Mouse (Mus musculus) intestine, postnatal 0 days (tissue): ENCODE data around the gene Il6ra. TPM values are rescaled to one million over a fixed set of nuclear protein-coding genes. Genes with fewer than 3 reads are reported as not detected.

ENCODE experiments used
- ATAC-seq: fragments of 200-750 bp; cut with Nextera tagmentation; 2 replicates; pipeline ENCODE4 v1.8.0; 2017; ENCODE audit warnings: mild to moderate bottlenecking, moderate TSS enrichment, moderate library complexity
- H3K27ac ChIP-seq: fragments of 300-500 bp; sonication (generic); 2 replicates; pipeline ENCODE4 v1.5.1; 2014; ENCODE audit warnings: mild to moderate bottlenecking, low read depth, low read length, moderate library complexity
- H3K27me3 ChIP-seq: fragments of 300-500 bp; sonication (generic); replicated peaks from 2 replicates; pipeline ENCODE4 v1.6.1; 2014; ENCODE audit warnings: low read length, mixed read lengths; ENCODE audit not compliant: control insufficient read depth, insufficient read depth
- H3K36me3 ChIP-seq: fragments of 300-500 bp; sonication (generic); 2 replicates; pipeline ENCODE4 v1.6.1; 2014; ENCODE audit warnings: mild to moderate bottlenecking, moderate library complexity; ENCODE audit not compliant: control insufficient read depth, insufficient read depth
- H3K4me1 ChIP-seq: fragments of 300-500 bp; sonication (generic); replicated peaks from 2 replicates; pipeline ENCODE4 v1.6.1; 2014; ENCODE audit warnings: antibody characterized with exemption, low read length, mixed read lengths; ENCODE audit not compliant: control insufficient read depth, insufficient read depth
- H3K4me2 ChIP-seq: fragments of 300-500 bp; sonication (generic); replicated peaks from 2 replicates; pipeline ENCODE4 v1.6.1; 2014; ENCODE audit warnings: low read depth, mild to moderate bottlenecking, moderate library complexity
- H3K4me3 ChIP-seq: fragments of 300-500 bp; sonication (generic); 2 replicates; pipeline ENCODE4 v1.5.1; 2014; ENCODE audit warnings: low read depth, low read length
- H3K9ac ChIP-seq: fragments of 300-500 bp; sonication (generic); 2 replicates; pipeline ENCODE4 v1.6.1; 2014; ENCODE audit warnings: mild to moderate bottlenecking, low read depth, low read length
- H3K9me3 ChIP-seq: fragments of 300-500 bp; sonication (generic); 2 replicates; pipeline ENCODE4 v1.6.1; 2016; ENCODE audit warnings: mixed run types; ENCODE audit not compliant: control insufficient read depth
- CTCF ChIP-seq: sonication (generic); IDR thresholded peaks from 2 replicates; pipeline ENCODE4 v1.5.1; 2016; ENCODE audit warnings: low read depth, mild to moderate bottlenecking, control low read depth, antibody characterized with exemption, moderate library complexity
- WGBS: fragments of 180-500 bp; shearing (Covaris S2); extraction: QIAGEN DNeasy Blood & Tissue Kit; methylation state at CpG from one replicate; pipeline ENCODE4 v1.1.7; 2014; 5-methylcytosine and 5-hydroxymethylcytosine counted together
- polyA plus RNA-seq: library from polyadenylated mRNA; unstranded; fragments of >200 nt; fragmentation: Nextera tagmentation; extraction: Ambion mirVana; gene quantifications from 2 replicates; pipeline ENCODE4 v1.2.1, GENCODE M21; 2015

The Il6ra gene
- polyA plus RNA-seq, 1 experiment from 2014 or later: 2.8 TPM

GRCm38 (mm10) chr3:89869556-89869955 lies 43.4 kb downstream of the Il6ra start:
- Histone ChIP-seq H3K27ac (no peak overlapping the region), H3K27me3 (no peaks in the 10 kb centered on the region), H3K4me3 (no peak overlapping the region), H3K36me3 (no peaks in the 10 kb centered on the region), H3K9ac (no peak overlapping the region), H3K9me3 (no peaks in the 10 kb centered on the region), H3K4me1 (0 out of 2 replicates have a peak, but pooled peaks cover 4% of the 10 kb centered on the region), H3K4me2 (no peak overlapping the region)
- WGBS: 77% methylated on average over 9 of the region's 9 CpGs
- TF ChIP-seq CTCF: no peak
- no peak for ATAC-seq

GRCm38 (mm10) chr3:89868956-89869355 lies 44.0 kb downstream of the Il6ra start:
- Histone ChIP-seq H3K27ac (no peak overlapping the region), H3K4me1 (0 out of 2 replicates have a peak, but pooled peaks cover 4% of the 10 kb centered on the region), H3K9ac (no peak overlapping the region), H3K36me3 (no peaks in the 10 kb centered on the region), H3K4me2 (no peak overlapping the region), H3K9me3 (no peaks in the 10 kb centered on the region), H3K4me3 (no peak overlapping the region), H3K27me3 (no peaks in the 10 kb centered on the region)
- no peak for TF ChIP-seq CTCF
- 64% methylated on average over 9 of the region's 9 CpGs for WGBS
- no peak for ATAC-seq

- H3K4me2 ChIP-seq: no peak overlapping the region
These were observed 44.6 kb downstream of the Il6ra start for GRCm38 (mm10) chr3:89868357-89868756.

GRCm38 (mm10) chr3:89867651-89868050 lies 45.3 kb downstream of the Il6ra start:
- Histone ChIP-seq H3K9ac (no peak overlapping the region), H3K36me3 (no peaks in the 10 kb centered on the region), H3K27me3 (no peaks in the 10 kb centered on the region), H3K4me3 (no peak overlapping the region), H3K4me1 (0 out of 2 replicates have a peak, but pooled peaks cover 4% of the 10 kb centered on the region), H3K27ac (no peak overlapping the region), H3K4me2 (no peak overlapping the region), H3K9me3 (no peaks in the 10 kb centered on the region)
- ATAC-seq: no peak
- WGBS: 78% methylated on average over 4 of the region's 4 CpGs
- TF ChIP-seq CTCF: no peak

More at GRCm38 (mm10) chr3:89868357-89868756, 44.6 kb downstream of the Il6ra start:
- no peak for TF ChIP-seq CTCF
- no peaks in the 10 kb centered on the region for H3K27me3 ChIP-seq
- H3K9ac ChIP-seq: no peak overlapping the region
- H3K4me3 ChIP-seq: no peak overlapping the region
- no peaks in the 10 kb centered on the region for H3K9me3 ChIP-seq
- WGBS: 19% methylated on average over 7 of the region's 7 CpGs
- 0 out of 2 replicates have a peak, but pooled peaks cover 4% of the 10 kb centered on the region for H3K4me1 ChIP-seq
- H3K27ac ChIP-seq: no peak overlapping the region
- H3K36me3 ChIP-seq: no peaks in the 10 kb centered on the region
- no peak for ATAC-seq

GRCm38 (mm10) chr3:89865764-89866163 lies 47.2 kb downstream of the Il6ra start:
- Histone ChIP-seq H3K4me3 (no peak overlapping the region), H3K4me2 (no peak overlapping the region), H3K36me3 (no peaks in the 10 kb centered on the region), H3K9me3 (no peaks in the 10 kb centered on the region), H3K9ac (no peak overlapping the region), H3K27me3 (no peaks in the 10 kb centered on the region), H3K4me1 (0 out of 2 replicates have a peak, but pooled peaks cover 4% of the 10 kb centered on the region), H3K27ac (no peak overlapping the region)
- TF ChIP-seq CTCF: no peak
- WGBS: 73% methylated on average over 4 of the region's 4 CpGs
- ATAC-seq: no peak

GRCm38 (mm10) chr3:89865020-89865419 lies 48.0 kb downstream of the Il6ra start:
- no peak overlapping the region for H3K4me2 ChIP-seq
- ATAC-seq: no peak
- H3K27me3 ChIP-seq: no peaks in the 10 kb centered on the region
- H3K4me1 ChIP-seq: no peaks in the 10 kb centered on the region
- no peak overlapping the region for H3K4me3 ChIP-seq
- H3K27ac ChIP-seq: no peak overlapping the region
- no peak overlapping the region for H3K9ac ChIP-seq
- no peaks in the 10 kb centered on the region for H3K9me3 ChIP-seq
- WGBS: 60% methylated on average over 6 of the region's 6 CpGs
- TF ChIP-seq CTCF: no peak
- H3K36me3 ChIP-seq: no peaks in the 10 kb centered on the region
